Mouse (Mus musculus) heart, postnatal 0 days (tissue): ENCODE results near the gene Gmeb2.

ENCODE experiments used
- CTCF ChIP-seq: IDR thresholded peaks from 2 replicates; pipeline ENCODE4 v1.5.1; 2016; ENCODE audit warnings: antibody characterized with exemption, control low read depth, low read depth
- EP300 ChIP-seq: IDR thresholded peaks from 2 replicates; pipeline ENCODE4 v1.6.1; 2016; ENCODE audit warnings: antibody characterized with exemption, low read depth

GRCm38 (mm10) chr2:181206118-181206517 lies 81.7 kb downstream of the Gmeb2 start:
- no peak for TF ChIP-seq EP300
- TF ChIP-seq CTCF: no peak
